Mouse (Mus musculus): ENCODE data around the gene Taf13. TPM values are rescaled to one million over a fixed set of nuclear protein-coding genes. Genes with fewer than 3 reads are reported as not detected.
"Not testable (repeated sequence)": the region's sequence is repeated elsewhere in the genome, so short reads cannot be mapped to it uniquely, and the experiment has no call there.

Gene Taf13
- polyA plus RNA-seq, 1 experiment = 1.4 TPM

GRCm38 (mm10) chr3:108554111-108554561, 17.4 kb upstream of the Taf13 start:
- Histone ChIP-seq H3K4me3 (replicated peaks) (peak overlapping the region; percentile 100), H3K27me3 (replicated peaks) (peaks cover 7% of the 10 kb centered on the region), H3K36me3 (replicated peaks; ENCODE audit: low read length) (peaks cover 33% of the 10 kb centered on the region), H3K9me3 (peaks cover 6% of the 10 kb centered on the region; the same call in 1 of the 2 replicates), H3K4me1 (peaks cover 6% of the 10 kb centered on the region)
- TF ChIP-seq FLI1 (IDR thresholded peaks at IDR 0.05; ENCODE audit: low read length) = no peak
- TF ChIP-seq GATA1 (IDR thresholded peaks at IDR 0.05; ENCODE audit: borderline replicate concordance, low read length) = no peak

GRCm38 (mm10) chr3:108554587-108555312, 16.7 kb upstream of the Taf13 start:
- no peak for TF ChIP-seq GATA1 (IDR thresholded peaks at IDR 0.05; ENCODE audit: borderline replicate concordance, low read length)
- 0 out of 2 replicates have a peak, but pooled peaks have one; percentile 21 for TF ChIP-seq FLI1 (IDR thresholded peaks at IDR 0.05; ENCODE audit: low read length)
- H3K9me3 ChIP-seq = no peaks in the 10 kb centered on the region
- peak overlapping the region; percentile 100 for H3K4me3 ChIP-seq (replicated peaks)
- peaks cover 7% of the 10 kb centered on the region for H3K27me3 ChIP-seq (replicated peaks)
- peaks cover 6% of the 10 kb centered on the region for H3K4me1 ChIP-seq
- H3K36me3 ChIP-seq (replicated peaks; ENCODE audit: low read length) = peaks cover 39% of the 10 kb centered on the region

- TF ChIP-seq FLI1 (IDR thresholded peaks at IDR 0.05; ENCODE audit: low read length) (no peak), GATA1 (IDR thresholded peaks at IDR 0.05; ENCODE audit: borderline replicate concordance, low read length) (no peak)
- Histone ChIP-seq H3K36me3 (replicated peaks; ENCODE audit: low read length) (peaks cover 50% of the 10 kb centered on the region), H3K4me1 (peaks cover 25% of the 10 kb centered on the region), H3K9me3 (no peaks in the 10 kb centered on the region), H3K27me3 (replicated peaks) (no peaks in the 10 kb centered on the region), H3K4me3 (replicated peaks) (no peak overlapping the region)
Observed at GRCm38 (mm10) chr3:108557888-108558287, 13.6 kb upstream of the Taf13 start.

- H3K4me1 ChIP-seq = peaks cover 33% of the 10 kb centered on the region
- H3K9me3 ChIP-seq = 0 out of 2 replicates have a peak, but pooled peaks cover 2% of the 10 kb centered on the region
- no peak for TF ChIP-seq GATA1 (IDR thresholded peaks at IDR 0.05; ENCODE audit: borderline replicate concordance, low read length)
- peak; percentile 88 for TF ChIP-seq FLI1 (IDR thresholded peaks at IDR 0.05; ENCODE audit: low read length)
- H3K4me3 ChIP-seq (replicated peaks) = peak within 1 kb of the TSS; percentile 95
- H3K27me3 ChIP-seq (replicated peaks) = no peaks in the 10 kb centered on the region
- peaks cover 36% of the 10 kb centered on the region for H3K36me3 ChIP-seq (replicated peaks; ENCODE audit: low read length)
Observed at GRCm38 (mm10) chr3:108562133-108562730, 9.3 kb upstream of the Taf13 start, which contains the start of gene Tmem167b. Gene Tmem167b, minus strand, starts transcription at chr3:108562466.

GRCm38 (mm10) chr3:108562777-108563271, 8.7 kb upstream of the Taf13 start:
- Histone ChIP-seq H3K4me3 (replicated peaks) (peak overlapping the region; percentile 95), H3K27me3 (replicated peaks) (no peaks in the 10 kb centered on the region), H3K9me3 (0 out of 2 replicates have a peak, but pooled peaks cover 2% of the 10 kb centered on the region), H3K36me3 (replicated peaks; ENCODE audit: low read length) (peaks cover 30% of the 10 kb centered on the region), H3K4me1 (peaks cover 38% of the 10 kb centered on the region)
- TF ChIP-seq GATA1 (IDR thresholded peaks at IDR 0.05; ENCODE audit: borderline replicate concordance, low read length) = no peak
- no peak for TF ChIP-seq FLI1 (IDR thresholded peaks at IDR 0.05; ENCODE audit: low read length)

GRCm38 (mm10) chr3:108563309-108563708, 8.2 kb upstream of the Taf13 start:
- Histone ChIP-seq H3K4me3 (replicated peaks) (peak overlapping the region; percentile 95), H3K36me3 (replicated peaks; ENCODE audit: low read length) (peaks cover 25% of the 10 kb centered on the region), H3K4me1 (peaks cover 43% of the 10 kb centered on the region), H3K27me3 (replicated peaks) (no peaks in the 10 kb centered on the region), H3K9me3 (0 out of 2 replicates have a peak, but pooled peaks cover 2% of the 10 kb centered on the region)
- TF ChIP-seq FLI1 (IDR thresholded peaks at IDR 0.05; ENCODE audit: low read length) = no peak
- no peak for TF ChIP-seq GATA1 (IDR thresholded peaks at IDR 0.05; ENCODE audit: borderline replicate concordance, low read length)

GRCm38 (mm10) chr3:108567990-108568877, 3.3 kb upstream of the Taf13 start:
- no peaks in the 10 kb centered on the region for H3K36me3 ChIP-seq (replicated peaks; ENCODE audit: low read length)
- TF ChIP-seq FLI1 (IDR thresholded peaks at IDR 0.05; ENCODE audit: low read length) (no peak), GATA1 (IDR thresholded peaks at IDR 0.05; ENCODE audit: borderline replicate concordance, low read length) (no peak)
- peak overlapping the region; percentile 3 for H3K4me3 ChIP-seq (replicated peaks)
- peaks cover 49% of the 10 kb centered on the region for H3K4me1 ChIP-seq
- H3K9me3 ChIP-seq = 0 out of 2 replicates have a peak, but pooled peaks cover 2% of the 10 kb centered on the region
- no peaks in the 10 kb centered on the region for H3K27me3 ChIP-seq (replicated peaks)

- H3K36me3 ChIP-seq (replicated peaks; ENCODE audit: low read length); H3K9me3 ChIP-seq; H3K27me3 ChIP-seq (replicated peaks); H3K4me3 ChIP-seq (replicated peaks): not testable (repeated sequence)
- H3K4me1 ChIP-seq = peaks cover 45% of the 10 kb centered on the region
Observed at GRCm38 (mm10) chr3:108569636-108570035, 1.9 kb upstream of the Taf13 start.

GRCm38 (mm10) chr3:108570813-108571212, 685 bp upstream of the Taf13 start:
- peak overlapping the region; percentile 93 for H3K4me3 ChIP-seq (replicated peaks)
- peaks cover 14% of the 10 kb centered on the region for H3K36me3 ChIP-seq (replicated peaks; ENCODE audit: low read length)
- no peak for TF ChIP-seq GATA1 (IDR thresholded peaks at IDR 0.05; ENCODE audit: borderline replicate concordance, low read length)
- no peak for TF ChIP-seq FLI1 (IDR thresholded peaks at IDR 0.05; ENCODE audit: low read length)
- peaks cover 49% of the 10 kb centered on the region for H3K4me1 ChIP-seq
- 0 out of 2 replicates have a peak, but pooled peaks cover 2% of the 10 kb centered on the region for H3K9me3 ChIP-seq
- H3K27me3 ChIP-seq (replicated peaks) = no peaks in the 10 kb centered on the region
